Mouse (Mus musculus): ENCODE data around the gene Zfp94.

Zfp94 gene

DNA sequence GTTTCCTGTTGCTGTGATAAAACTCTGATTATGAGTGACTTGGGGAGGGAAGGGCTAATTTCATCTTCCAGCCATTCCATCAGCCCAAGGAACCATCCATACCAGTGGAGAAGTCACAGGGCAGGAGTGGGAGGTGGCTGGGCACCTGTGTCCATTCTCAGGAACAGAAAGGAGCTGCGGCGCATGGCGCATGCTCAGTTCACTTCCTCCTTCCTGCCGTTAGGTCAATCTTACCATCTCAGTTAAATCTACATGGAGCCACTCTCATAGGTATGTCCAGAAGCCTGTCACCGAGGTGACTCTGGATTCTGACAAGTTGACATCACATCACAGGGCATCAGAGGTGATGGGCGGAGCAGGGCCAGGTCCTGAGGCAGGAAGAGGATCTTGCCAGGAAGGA lies 39.2 kb upstream of the Zfp94 start:
- no peaks in the 10 kb centered on the region for H3K36me3 ChIP-seq (ENCODE audit: insufficient read depth, low read length)
- no peak for TF ChIP-seq NANOG (IDR thresholded peaks at IDR 0.05; ENCODE audit: borderline replicate concordance, low read length)
- TF ChIP-seq CTCF (conservative IDR thresholded peaks at IDR 0.05; ENCODE audit: low read length) = no peak
- TF ChIP-seq POU5F1 (IDR thresholded peaks at IDR 0.05; ENCODE audit: borderline replicate concordance, low read length) = no peak
- H3K4me3 ChIP-seq (replicated peaks; ENCODE audit: low read length) = no peak overlapping the region
- peaks cover 13% of the 10 kb centered on the region for H3K4me1 ChIP-seq (replicated peaks; ENCODE audit: low read depth, low read length)
- H3K9me3 ChIP-seq (ENCODE audit: low read length) = peaks cover 4% of the 10 kb centered on the region; the same call in 1 of the 2 replicates
- peaks cover 36% of the 10 kb centered on the region for H3K27me3 ChIP-seq (ENCODE audit: insufficient read depth, low read length)

DNA sequence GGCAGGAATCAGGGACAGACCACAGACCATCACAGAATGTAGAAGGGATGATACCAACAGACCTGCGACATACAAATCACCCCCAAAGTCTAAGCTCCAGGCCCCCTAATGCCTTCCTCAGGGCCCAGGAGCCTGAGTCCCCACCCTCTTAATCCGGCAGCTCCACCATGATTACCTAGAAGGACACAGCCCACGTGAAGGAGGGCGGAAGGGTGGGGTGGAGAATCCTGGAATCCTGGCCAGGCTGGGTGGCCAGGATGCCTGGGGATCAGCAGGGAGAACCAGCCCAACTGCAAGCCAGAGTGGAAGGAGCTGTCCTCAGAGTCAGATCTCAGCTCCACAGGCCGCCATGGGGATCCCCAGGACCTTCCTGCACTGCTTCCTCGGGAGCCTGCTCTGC lies 32.4 kb upstream of the Zfp94 start, which contains the start of gene Lypd5:
TSS of gene Lypd5 (plus strand) at position 301 of the 400 bp plus-strand sequence.
- H3K4me1 ChIP-seq (replicated peaks; ENCODE audit: low read depth, low read length) = peaks cover 15% of the 10 kb centered on the region
- no peaks in the 10 kb centered on the region for H3K9me3 ChIP-seq (ENCODE audit: low read length)
- TF ChIP-seq NANOG (IDR thresholded peaks at IDR 0.05; ENCODE audit: borderline replicate concordance, low read length) = no peak
- no peak for TF ChIP-seq POU5F1 (IDR thresholded peaks at IDR 0.05; ENCODE audit: borderline replicate concordance, low read length)
- no peak for TF ChIP-seq CTCF (conservative IDR thresholded peaks at IDR 0.05; ENCODE audit: low read length)
- peaks cover 44% of the 10 kb centered on the region for H3K27me3 ChIP-seq (ENCODE audit: insufficient read depth, low read length)
- 0 out of 2 replicates have a peak within 1 kb of the TSS, but pooled peaks have one; percentile 20 for H3K4me3 ChIP-seq (replicated peaks; ENCODE audit: low read length)
- no peaks in the 10 kb centered on the region for H3K36me3 ChIP-seq (ENCODE audit: insufficient read depth, low read length)

DNA sequence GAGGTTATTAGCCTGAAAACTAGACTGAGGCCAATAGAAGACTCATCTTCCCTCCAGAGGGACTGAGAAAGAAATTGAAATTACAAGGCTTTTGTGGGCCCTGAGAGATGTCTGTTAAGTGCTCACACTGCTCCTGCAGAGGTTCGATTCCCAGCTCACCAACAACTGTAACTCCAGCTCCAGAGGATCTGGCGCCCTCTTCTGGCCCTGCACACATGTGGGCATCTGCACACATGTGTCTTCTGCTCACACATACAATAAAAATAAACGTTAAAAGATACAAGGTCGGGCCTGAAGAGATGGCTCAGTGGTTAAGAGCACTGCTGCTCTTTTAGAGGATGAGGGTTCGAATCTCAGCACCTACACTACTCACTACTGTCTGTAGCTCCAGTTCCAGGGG lies 30.0 kb upstream of the Zfp94 start:
- TF ChIP-seq POU5F1 (IDR thresholded peaks at IDR 0.05; ENCODE audit: borderline replicate concordance, low read length) = no peak
- no peak for TF ChIP-seq NANOG (IDR thresholded peaks at IDR 0.05; ENCODE audit: borderline replicate concordance, low read length)
- peak; percentile 40 for TF ChIP-seq CTCF (conservative IDR thresholded peaks at IDR 0.05; ENCODE audit: low read length)
- H3K4me3 ChIP-seq (replicated peaks; ENCODE audit: low read length) = no peak overlapping the region
- no peaks in the 10 kb centered on the region for H3K36me3 ChIP-seq (ENCODE audit: insufficient read depth, low read length)

DNA sequence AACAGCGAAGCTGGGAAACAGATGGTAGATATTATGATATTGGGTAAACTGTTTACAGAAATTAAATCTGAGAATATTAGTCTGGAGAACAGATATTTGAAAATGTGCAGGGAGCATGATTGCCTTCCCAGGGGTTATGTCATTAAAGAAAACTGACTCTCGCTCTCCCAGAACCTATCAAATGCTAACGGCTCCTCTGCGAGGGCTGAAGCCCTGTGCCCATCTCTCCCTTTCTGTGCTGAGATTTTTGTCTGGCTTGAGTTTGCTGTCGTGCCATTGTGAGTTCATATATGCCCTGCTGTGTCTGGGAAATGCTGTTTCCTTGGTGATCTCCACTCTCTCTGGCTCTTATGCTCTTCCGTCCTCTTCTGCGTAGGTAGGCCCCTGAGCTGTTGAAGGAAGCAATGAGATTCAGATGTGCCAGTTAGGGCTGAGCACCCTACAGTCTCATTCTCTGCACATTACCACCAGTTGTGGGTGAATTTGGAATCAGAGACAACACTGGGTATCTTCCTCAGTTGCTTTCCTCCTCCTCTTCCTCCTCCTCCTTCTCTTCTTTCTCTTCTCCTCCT lies 27.3 kb upstream of the Zfp94 start:
- H3K27me3 ChIP-seq (ENCODE audit: insufficient read depth, low read length) = peaks cover 2% of the 10 kb centered on the region; the same call in 1 of the 2 replicates
- no peaks in the 10 kb centered on the region for H3K9me3 ChIP-seq (ENCODE audit: low read length)
- H3K4me3 ChIP-seq (replicated peaks; ENCODE audit: low read length) = no peak overlapping the region
- peaks cover 3% of the 10 kb centered on the region for H3K4me1 ChIP-seq (replicated peaks; ENCODE audit: low read depth, low read length)
- no peak for TF ChIP-seq CTCF (conservative IDR thresholded peaks at IDR 0.05; ENCODE audit: low read length)
- no peak for TF ChIP-seq POU5F1 (IDR thresholded peaks at IDR 0.05; ENCODE audit: borderline replicate concordance, low read length)
- TF ChIP-seq NANOG (IDR thresholded peaks at IDR 0.05; ENCODE audit: borderline replicate concordance, low read length) = no peak
- no peaks in the 10 kb centered on the region for H3K36me3 ChIP-seq (ENCODE audit: insufficient read depth, low read length)

More for the DNA sequence above, 30.0 kb upstream of the Zfp94 start:
- peaks cover 8% of the 10 kb centered on the region for H3K4me1 ChIP-seq (replicated peaks; ENCODE audit: low read depth, low read length)
- H3K27me3 ChIP-seq (ENCODE audit: insufficient read depth, low read length) = peaks cover 19% of the 10 kb centered on the region
- no peaks in the 10 kb centered on the region for H3K9me3 ChIP-seq (ENCODE audit: low read length)

DNA sequence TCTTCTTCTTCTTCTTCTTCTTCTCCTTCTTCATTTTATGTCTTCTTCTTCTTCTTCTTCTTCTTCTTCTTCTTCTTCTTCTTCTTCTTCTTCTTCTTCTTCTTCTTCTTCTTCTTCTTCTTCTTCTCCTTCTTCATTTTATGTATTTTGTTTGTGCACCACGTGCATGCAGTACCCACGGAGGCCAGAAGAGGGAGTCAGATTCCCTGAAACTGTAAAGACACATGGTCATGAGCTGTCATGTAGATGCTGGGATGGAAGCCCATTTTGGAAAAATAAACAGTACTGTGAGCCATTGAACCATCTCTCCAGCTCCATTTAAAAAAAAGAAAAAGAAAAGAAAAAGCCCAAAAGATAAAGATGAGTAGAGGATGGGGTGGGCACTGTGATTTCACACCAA lies 21.8 kb upstream of the Zfp94 start:
- H3K4me3 ChIP-seq (replicated peaks; ENCODE audit: low read length) = no peak overlapping the region
- no peak for TF ChIP-seq POU5F1 (IDR thresholded peaks at IDR 0.05; ENCODE audit: borderline replicate concordance, low read length)
- TF ChIP-seq NANOG (IDR thresholded peaks at IDR 0.05; ENCODE audit: borderline replicate concordance, low read length) = no peak
- TF ChIP-seq CTCF (conservative IDR thresholded peaks at IDR 0.05; ENCODE audit: low read length) = peak; percentile 53

DNA sequence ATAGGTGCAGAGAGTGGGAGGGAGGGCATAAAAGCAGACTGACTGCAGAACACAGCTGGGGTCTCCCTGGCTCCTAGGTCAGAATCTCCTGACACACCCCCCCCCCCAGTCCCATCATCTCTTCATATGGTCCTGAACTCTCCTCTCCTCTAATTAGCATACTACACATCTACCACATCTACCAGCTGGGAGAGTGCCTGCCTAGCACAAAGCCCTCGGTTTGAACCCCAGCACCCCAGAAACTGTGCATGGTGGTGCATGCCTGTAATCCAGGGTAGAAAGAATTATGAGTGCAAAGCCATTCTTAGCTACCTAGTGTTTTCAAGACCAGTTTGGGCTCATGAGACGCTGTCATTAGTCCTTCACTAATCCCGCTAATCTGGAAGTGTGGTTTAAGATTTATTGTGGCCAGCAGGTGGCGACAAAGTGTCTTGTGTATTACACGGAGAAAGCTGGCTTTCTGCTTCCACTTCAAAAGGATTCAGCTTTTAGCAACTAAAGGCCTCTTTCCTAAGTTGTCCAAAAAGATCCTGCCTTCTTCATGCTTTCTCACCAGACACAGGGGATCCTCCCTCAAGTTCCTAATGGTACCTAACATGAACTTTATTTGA lies 19.3 kb upstream of the Zfp94 start:
- Histone ChIP-seq H3K27me3 (ENCODE audit: insufficient read depth, low read length) (peaks cover 44% of the 10 kb centered on the region), H3K36me3 (ENCODE audit: insufficient read depth, low read length) (no peaks in the 10 kb centered on the region), H3K4me1 (replicated peaks; ENCODE audit: low read depth, low read length) (peaks cover 11% of the 10 kb centered on the region; the same call in 1 of the 2 replicates), H3K4me3 (replicated peaks; ENCODE audit: low read length) (no peak overlapping the region), H3K9me3 (ENCODE audit: low read length) (0 out of 2 replicates have a peak, but pooled peaks cover 5% of the 10 kb centered on the region)
- TF ChIP-seq NANOG (IDR thresholded peaks at IDR 0.05; ENCODE audit: borderline replicate concordance, low read length) (no peak), POU5F1 (IDR thresholded peaks at IDR 0.05; ENCODE audit: borderline replicate concordance, low read length) (no peak), CTCF (conservative IDR thresholded peaks at IDR 0.05; ENCODE audit: low read length) (peak; percentile 52)

More for the DNA sequence above, 21.8 kb upstream of the Zfp94 start:
- peaks cover 28% of the 10 kb centered on the region for H3K27me3 ChIP-seq (ENCODE audit: insufficient read depth, low read length)
- H3K4me1 ChIP-seq (replicated peaks; ENCODE audit: low read depth, low read length) = peaks cover 7% of the 10 kb centered on the region; the same call in 1 of the 2 replicates
- H3K36me3 ChIP-seq (ENCODE audit: insufficient read depth, low read length) = no peaks in the 10 kb centered on the region
- no peaks in the 10 kb centered on the region for H3K9me3 ChIP-seq (ENCODE audit: low read length)

DNA sequence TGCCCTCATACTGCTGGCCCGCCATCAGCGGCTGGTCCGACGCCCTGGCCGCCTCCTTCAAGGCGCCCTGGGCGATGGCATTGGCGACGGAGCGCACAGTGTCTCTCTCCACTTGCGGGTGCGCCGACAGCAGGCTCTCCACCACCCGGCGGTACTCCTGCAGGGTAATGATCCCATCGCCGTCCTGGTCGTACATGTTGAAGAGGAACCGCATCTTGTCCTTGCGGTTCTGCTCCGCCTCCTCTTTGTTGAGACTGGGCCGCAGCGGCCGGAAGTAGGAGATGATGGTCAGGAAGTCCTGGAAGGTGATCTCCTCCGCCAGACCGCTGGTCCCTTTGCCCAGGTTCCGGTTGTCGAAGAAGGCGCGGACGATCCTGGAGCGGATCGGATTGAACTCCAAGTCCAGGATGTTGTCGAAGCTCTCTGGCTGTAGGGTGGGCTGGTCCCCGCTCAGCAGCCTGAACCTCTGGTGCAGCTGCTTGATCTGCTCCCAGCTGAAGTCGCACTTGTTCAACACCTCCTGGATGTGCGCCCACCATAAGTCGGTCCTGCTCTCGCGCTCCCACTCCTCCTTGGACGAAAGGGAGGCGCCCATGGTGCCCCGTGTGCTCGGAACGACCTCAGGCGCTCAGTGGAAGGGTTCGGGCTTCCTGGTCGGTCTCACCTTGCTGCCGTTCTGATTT lies 17.0 kb upstream of the Zfp94 start, which contains the start of gene Tescl:
TSS of gene Tescl (minus strand) at position 633 of the 683 bp plus-strand sequence.
- Histone ChIP-seq H3K4me1 (replicated peaks; ENCODE audit: low read depth, low read length) (peaks cover 11% of the 10 kb centered on the region; the same call in 1 of the 2 replicates), H3K4me3 (replicated peaks; ENCODE audit: low read length) (peak within 1 kb of the TSS; percentile 80), H3K36me3 (ENCODE audit: insufficient read depth, low read length) (no peaks in the 10 kb centered on the region), H3K9me3 (ENCODE audit: low read length) (0 out of 2 replicates have a peak, but pooled peaks cover 5% of the 10 kb centered on the region), H3K27me3 (ENCODE audit: insufficient read depth, low read length) (peaks cover 49% of the 10 kb centered on the region)
- no peak for TF ChIP-seq NANOG (IDR thresholded peaks at IDR 0.05; ENCODE audit: borderline replicate concordance, low read length)
- no peak for TF ChIP-seq POU5F1 (IDR thresholded peaks at IDR 0.05; ENCODE audit: borderline replicate concordance, low read length)
- TF ChIP-seq CTCF (conservative IDR thresholded peaks at IDR 0.05; ENCODE audit: low read length) = no peak
